Mouse (Mus musculus): ENCODE results near the gene Sept11. TPM values are rescaled to one million over a fixed set of nuclear protein-coding genes. Genes with fewer than 3 reads are reported as not detected.

Gene Sept11
- polyA plus RNA-seq, 1 experiment from 2014 or later: 251 TPM

GRCm38 (mm10) chr5:93104987-93105823 lies 12.0 kb downstream of the Sept11 start:
- no peak overlapping the region for H3K4me3 ChIP-seq (ENCODE audit: low read depth, low read length)
- no peak for ATAC-seq (ENCODE audit: low FRiP score)
- H3K4me1 ChIP-seq (ENCODE audit: control insufficient read depth, insufficient read depth, low read length): no peaks in the 10 kb centered on the region
- no peak overlapping the region for H3K9ac ChIP-seq (ENCODE audit: low read length)
- H3K9me3 ChIP-seq (ENCODE audit: control insufficient read depth, low read length): no peaks in the 10 kb centered on the region
- H3K4me2 ChIP-seq: no peak overlapping the region
- peaks cover 6% of the 10 kb centered on the region; the same call in 1 of the 2 replicates for H3K36me3 ChIP-seq (ENCODE audit: control insufficient read depth, insufficient read depth, low read length)
- H3K27me3 ChIP-seq (ENCODE audit: control insufficient read depth, insufficient read depth, low read length): no peaks in the 10 kb centered on the region
- no peak overlapping the region for H3K27ac ChIP-seq (ENCODE audit: low read depth, low read length)
- no peak for DNase-seq (ENCODE audit: low spot score, missing footprints)
- WGBS: 80% methylated on average over 4 of the region's 5 CpGs

- H3K4me2 ChIP-seq: no peak overlapping the region
- no peak overlapping the region for H3K27ac ChIP-seq (ENCODE audit: low read depth, low read length)
- no peak for DNase-seq (ENCODE audit: low spot score, missing footprints)
- WGBS: 97% methylated on average over 4 of the region's 4 CpGs
- peaks cover 3% of the 10 kb centered on the region; the same call in 1 of the 2 replicates for H3K36me3 ChIP-seq (ENCODE audit: control insufficient read depth, insufficient read depth, low read length)
- no peaks in the 10 kb centered on the region for H3K9me3 ChIP-seq (ENCODE audit: control insufficient read depth, low read length)
- H3K27me3 ChIP-seq (ENCODE audit: control insufficient read depth, insufficient read depth, low read length): no peaks in the 10 kb centered on the region
- no peak overlapping the region for H3K4me3 ChIP-seq (ENCODE audit: low read depth, low read length)
- ATAC-seq (ENCODE audit: low FRiP score): no peak
- no peaks in the 10 kb centered on the region for H3K4me1 ChIP-seq (ENCODE audit: control insufficient read depth, insufficient read depth, low read length)
- no peak overlapping the region for H3K9ac ChIP-seq (ENCODE audit: low read length)
Measured at GRCm38 (mm10) chr5:93106048-93106447, 12.8 kb downstream of the Sept11 start.

- Histone ChIP-seq H3K27me3 (ENCODE audit: control insufficient read depth, insufficient read depth, low read length) (no peaks in the 10 kb centered on the region), H3K9me3 (ENCODE audit: control insufficient read depth, low read length) (no peaks in the 10 kb centered on the region), H3K9ac (ENCODE audit: low read length) (no peak overlapping the region), H3K4me3 (ENCODE audit: low read depth, low read length) (no peak overlapping the region), H3K27ac (ENCODE audit: low read depth, low read length) (no peak overlapping the region), H3K4me2 (no peak overlapping the region), H3K4me1 (ENCODE audit: control insufficient read depth, insufficient read depth, low read length) (no peaks in the 10 kb centered on the region), H3K36me3 (ENCODE audit: control insufficient read depth, insufficient read depth, low read length) (no peaks in the 10 kb centered on the region; the same call in 1 of the 2 replicates)
- ATAC-seq (ENCODE audit: low FRiP score) (no peak), DNase-seq (ENCODE audit: low spot score, missing footprints) (no peak)
- 92% methylated on average over 4 of the region's 4 CpGs for WGBS
Measured at GRCm38 (mm10) chr5:93108703-93109102, 15.5 kb downstream of the Sept11 start.

GRCm38 (mm10) chr5:93109555-93109954 lies 16.3 kb downstream of the Sept11 start:
- WGBS: 95% methylated on average over 2 of the region's 2 CpGs
- Histone ChIP-seq H3K9ac (ENCODE audit: low read length) (no peak overlapping the region), H3K4me1 (ENCODE audit: control insufficient read depth, insufficient read depth, low read length) (no peaks in the 10 kb centered on the region), H3K27me3 (ENCODE audit: control insufficient read depth, insufficient read depth, low read length) (no peaks in the 10 kb centered on the region), H3K36me3 (ENCODE audit: control insufficient read depth, insufficient read depth, low read length) (no peaks in the 10 kb centered on the region; the same call in 1 of the 2 replicates), H3K27ac (ENCODE audit: low read depth, low read length) (no peak overlapping the region), H3K9me3 (ENCODE audit: control insufficient read depth, low read length) (no peaks in the 10 kb centered on the region), H3K4me2 (no peak overlapping the region), H3K4me3 (ENCODE audit: low read depth, low read length) (no peak overlapping the region)
- DNase-seq (ENCODE audit: low spot score, missing footprints) (no peak), ATAC-seq (ENCODE audit: low FRiP score) (no peak)

GRCm38 (mm10) chr5:93112290-93112689 lies 19.1 kb downstream of the Sept11 start:
- DNase-seq (ENCODE audit: low spot score, missing footprints) (no peak), ATAC-seq (ENCODE audit: low FRiP score) (no peak)
- Histone ChIP-seq H3K27me3 (ENCODE audit: control insufficient read depth, insufficient read depth, low read length) (no peaks in the 10 kb centered on the region), H3K4me2 (no peak overlapping the region), H3K9me3 (ENCODE audit: control insufficient read depth, low read length) (no peaks in the 10 kb centered on the region), H3K27ac (ENCODE audit: low read depth, low read length) (no peak overlapping the region), H3K9ac (ENCODE audit: low read length) (no peak overlapping the region), H3K4me3 (ENCODE audit: low read depth, low read length) (no peak overlapping the region), H3K36me3 (ENCODE audit: control insufficient read depth, insufficient read depth, low read length) (no peaks in the 10 kb centered on the region), H3K4me1 (ENCODE audit: control insufficient read depth, insufficient read depth, low read length) (peaks cover 3% of the 10 kb centered on the region; the same call in 1 of the 2 replicates)
- 92% methylated on average over 3 of the region's 3 CpGs for WGBS

GRCm38 (mm10) chr5:93113517-93113916 lies 20.3 kb downstream of the Sept11 start:
- no peak overlapping the region for H3K9ac ChIP-seq (ENCODE audit: low read length)
- H3K4me1 ChIP-seq (ENCODE audit: control insufficient read depth, insufficient read depth, low read length): peaks cover 3% of the 10 kb centered on the region; the same call in 1 of the 2 replicates
- no peak overlapping the region for H3K4me3 ChIP-seq (ENCODE audit: low read depth, low read length)
- no peak overlapping the region for H3K27ac ChIP-seq (ENCODE audit: low read depth, low read length)
- no peaks in the 10 kb centered on the region for H3K9me3 ChIP-seq (ENCODE audit: control insufficient read depth, low read length)
- WGBS: 91% methylated on average over 5 of the region's 5 CpGs
- DNase-seq (ENCODE audit: low spot score, missing footprints) (no peak), ATAC-seq (ENCODE audit: low FRiP score) (no peak)
- H3K27me3 ChIP-seq (ENCODE audit: control insufficient read depth, insufficient read depth, low read length): no peaks in the 10 kb centered on the region
- no peak overlapping the region for H3K4me2 ChIP-seq
- H3K36me3 ChIP-seq (ENCODE audit: control insufficient read depth, insufficient read depth, low read length): no peaks in the 10 kb centered on the region

- Histone ChIP-seq H3K4me3 (ENCODE audit: low read depth, low read length) (no peak overlapping the region), H3K9ac (ENCODE audit: low read length) (no peak overlapping the region), H3K36me3 (ENCODE audit: control insufficient read depth, insufficient read depth, low read length) (no peaks in the 10 kb centered on the region), H3K27ac (ENCODE audit: low read depth, low read length) (no peak overlapping the region), H3K9me3 (ENCODE audit: control insufficient read depth, low read length) (no peaks in the 10 kb centered on the region), H3K27me3 (ENCODE audit: control insufficient read depth, insufficient read depth, low read length) (no peaks in the 10 kb centered on the region), H3K4me2 (no peak overlapping the region), H3K4me1 (ENCODE audit: control insufficient read depth, insufficient read depth, low read length) (peaks cover 3% of the 10 kb centered on the region; the same call in 1 of the 2 replicates)
- WGBS: 79% methylated on average over 6 of the region's 6 CpGs
- DNase-seq (ENCODE audit: low spot score, missing footprints) (no peak), ATAC-seq (ENCODE audit: low FRiP score) (no peak)
Measured at GRCm38 (mm10) chr5:93114515-93114914, 21.3 kb downstream of the Sept11 start.

- 82% methylated on average over 6 of the region's 6 CpGs for WGBS
Measured at GRCm38 (mm10) chr5:93115059-93115458, 21.8 kb downstream of the Sept11 start.

GRCm38 (mm10) chr5:93115854-93116253 lies 22.6 kb downstream of the Sept11 start:
- Histone ChIP-seq H3K4me3 (ENCODE audit: low read depth, low read length) (no peak overlapping the region), H3K9me3 (ENCODE audit: control insufficient read depth, low read length) (no peaks in the 10 kb centered on the region), H3K4me1 (ENCODE audit: control insufficient read depth, insufficient read depth, low read length) (peaks cover 3% of the 10 kb centered on the region; the same call in 1 of the 2 replicates), H3K27ac (ENCODE audit: low read depth, low read length) (no peak overlapping the region), H3K36me3 (ENCODE audit: control insufficient read depth, insufficient read depth, low read length) (no peaks in the 10 kb centered on the region), H3K27me3 (ENCODE audit: control insufficient read depth, insufficient read depth, low read length) (no peaks in the 10 kb centered on the region), H3K4me2 (no peak overlapping the region), H3K9ac (ENCODE audit: low read length) (no peak overlapping the region)
- DNase-seq (ENCODE audit: low spot score, missing footprints) (no peak), ATAC-seq (ENCODE audit: low FRiP score) (no peak)
- WGBS: 91% methylated on average over 13 of the region's 13 CpGs

More at GRCm38 (mm10) chr5:93115059-93115458, 21.8 kb downstream of the Sept11 start:
- H3K4me2 ChIP-seq: no peak overlapping the region
- no peak overlapping the region for H3K4me3 ChIP-seq (ENCODE audit: low read depth, low read length)
- H3K4me1 ChIP-seq (ENCODE audit: control insufficient read depth, insufficient read depth, low read length): peaks cover 3% of the 10 kb centered on the region; the same call in 1 of the 2 replicates
- H3K27ac ChIP-seq (ENCODE audit: low read depth, low read length): no peak overlapping the region
- H3K36me3 ChIP-seq (ENCODE audit: control insufficient read depth, insufficient read depth, low read length): no peaks in the 10 kb centered on the region
- no peak overlapping the region for H3K9ac ChIP-seq (ENCODE audit: low read length)
- no peaks in the 10 kb centered on the region for H3K9me3 ChIP-seq (ENCODE audit: control insufficient read depth, low read length)
- ATAC-seq (ENCODE audit: low FRiP score) (no peak), DNase-seq (ENCODE audit: low spot score, missing footprints) (no peak)
- no peaks in the 10 kb centered on the region for H3K27me3 ChIP-seq (ENCODE audit: control insufficient read depth, insufficient read depth, low read length)

Data from midbrain, embryonic 11.5 days (tissue).